Mouse (Mus musculus): ENCODE results near the gene Taar3.

- TF ChIP-seq CTCF (IDR thresholded peaks at IDR 0.05; ENCODE audit: borderline replicate concordance, insufficient read depth, low read depth, low read length) (no peak), POLR2A (IDR thresholded peaks at IDR 0.05; ENCODE audit: borderline replicate concordance, insufficient read depth, low read length) (no peak)
These were observed 43.7 kb upstream of the Taar3 start for GRCm38 (mm10) chr10:23905661-23906060.
